Mouse (Mus musculus) cortical plate, adult 2 months (tissue): ENCODE data around the gene Gnb4.

ENCODE experiments used
- CTCF ChIP-seq: fragments of 200-500 bp; IDR thresholded peaks from 2 replicates; pipeline ENCODE4 v1.5.1; 2011; ENCODE audit warnings: mild to moderate bottlenecking, control low read depth, low read length; ENCODE audit not compliant: insufficient read depth; ENCODE audit errors: extremely low read depth
- POLR2A ChIP-seq: fragments of 200-500 bp; IDR thresholded peaks from 2 replicates; pipeline ENCODE4 v1.6.1; 2011; ENCODE audit warnings: mild to moderate bottlenecking, low read length, control low read depth; ENCODE audit not compliant: insufficient read depth; ENCODE audit errors: extremely low read depth

- TF ChIP-seq CTCF: peak; percentile 15; the same call in 1 of the 2 replicates
- TF ChIP-seq POLR2A: no peak
These were observed 63.3 kb downstream of the Gnb4 start for GRCm38 (mm10) chr3:32553061-32553460.
